Mouse (Mus musculus): ENCODE measurements around the gene Gm11733. TPM values are rescaled to one million over a fixed set of nuclear protein-coding genes. Genes with fewer than 3 reads are reported as not detected.
A peak's percentile ranks its signal among the peaks of the same experiment; 100 is the strongest.

The Gm11733 gene
- total RNA-seq, 2 experiments from 2014 or later, result not detected

DNA sequence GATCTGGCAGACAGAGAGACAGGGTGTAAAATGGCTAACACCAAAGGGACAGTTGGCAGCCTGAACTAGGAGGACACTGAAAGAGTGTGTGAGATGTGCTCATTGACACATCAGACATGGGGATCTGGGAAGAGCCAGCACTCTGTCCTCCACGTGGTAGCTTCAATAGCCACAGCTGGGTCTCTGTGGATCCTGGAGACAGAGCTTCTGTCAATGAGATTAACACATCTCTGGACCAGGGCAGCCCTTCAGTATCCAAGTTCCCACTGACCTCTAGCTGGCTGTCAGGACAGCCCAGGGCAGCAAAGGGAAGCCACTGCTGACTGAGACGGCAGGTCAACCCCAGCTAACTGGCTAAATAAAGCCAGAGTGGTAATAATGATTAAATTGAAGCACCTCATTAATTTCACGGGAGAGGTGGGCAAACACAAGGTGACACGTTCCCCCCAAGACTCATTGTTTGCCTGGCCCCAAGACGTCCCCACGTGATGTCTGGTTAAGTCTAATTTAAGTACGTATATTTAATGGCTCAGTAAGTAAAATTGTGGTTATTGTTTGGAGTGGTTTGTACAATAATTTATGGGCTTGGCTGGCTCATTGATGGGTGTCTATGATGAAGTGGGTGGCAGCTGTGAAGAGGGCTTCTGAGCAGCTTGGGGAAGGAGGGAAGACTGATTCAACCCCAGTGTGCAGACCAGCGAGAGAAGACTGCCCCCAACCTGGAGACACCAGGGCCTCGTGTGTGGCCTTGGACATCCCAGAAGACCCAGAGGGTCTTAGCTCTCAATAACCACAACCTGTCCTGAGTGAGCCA lies 51.5 kb downstream of the Gm11733 start:
- DNase-seq, result no peak

- DNase-seq, result peak; percentile 68 to 76
These were observed 52.4 kb downstream of the Gm11733 start for GRCm38 (mm10) chr11:117536586-117536985.

Other genes with a start within 250 kb of the Gm11733 start
- 10 to 100 TPM; 18.6 to 26.3 TPM for gene Tnrc6c, start 169.9 kb downstream of the Gm11733 start, total RNA-seq (2021)

Data from adrenal gland, postnatal 36 days (tissue).